Mouse (Mus musculus) adipose tissue, adult 10 weeks (tissue): Measurements from ENCODE around the gene Gm20696. TPM values are rescaled to one million over a fixed set of nuclear protein-coding genes. Genes with fewer than 3 reads are reported as not detected.

Source experiments
- polyA plus RNA-seq: library from polyadenylated mRNA; stranded (reverse); fragments of 350-450 nt; fragmentation: Illumina TruSeq; extraction: RNeasy Lipid Tissue Mini Kit (QIAGEN cat#74804); gene quantifications from one replicate; pipeline ENCODE4 v1.2.3, GENCODE M21; 2014; ENCODE audit warnings: low read depth, low replicate concordance

Gm20696 gene
- polyA plus RNA-seq = not detected

DNA sequence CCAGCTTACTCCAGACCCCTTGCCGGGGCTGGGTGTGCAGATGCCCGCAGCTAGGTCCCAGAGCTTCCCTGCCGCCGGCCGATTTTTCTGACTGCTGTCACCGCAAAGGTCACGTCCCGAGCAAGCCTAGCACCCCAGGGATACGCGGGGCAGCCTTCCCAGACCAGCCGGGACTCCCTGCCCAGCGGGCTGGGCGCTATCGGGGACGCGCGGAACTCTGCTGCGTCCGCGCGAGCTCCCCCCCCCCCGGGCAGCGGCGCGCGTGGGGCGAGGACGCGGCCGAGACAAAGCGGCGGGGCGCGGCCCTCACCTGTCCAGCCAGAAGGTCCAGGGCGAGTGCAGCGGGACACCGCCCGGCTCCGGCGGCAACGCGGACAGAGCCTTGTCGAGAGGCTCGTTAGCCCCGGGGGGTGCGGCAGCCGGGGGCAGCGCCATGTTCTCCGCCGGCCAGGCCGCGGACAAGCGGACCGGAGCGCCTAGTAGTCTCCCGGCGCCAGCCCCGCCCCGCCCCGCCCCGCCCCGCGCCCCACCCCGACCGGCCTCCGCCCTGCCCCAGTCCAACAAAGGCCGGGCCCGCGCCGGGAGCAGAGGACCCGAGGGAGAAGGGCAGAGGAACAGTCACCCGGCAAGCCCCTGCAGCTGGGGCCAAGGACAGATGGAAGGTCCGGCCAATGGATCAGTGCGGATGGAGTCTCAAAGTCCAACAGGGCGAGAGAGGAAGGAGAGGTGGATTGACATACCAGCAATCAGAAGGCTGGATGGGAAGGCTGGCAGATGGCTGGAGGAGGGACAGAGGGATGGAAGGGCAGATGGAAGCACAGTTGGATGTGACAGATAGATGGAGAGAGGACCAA lies at the start of gene Gm20696, which contains the start of gene Eif4e3:
Gene Gm20696, minus strand, starts transcription at position 480 of the 854 bp plus-strand sequence.
Gene Eif4e3, minus strand, starts transcription at position 454 of the 854 bp plus-strand sequence.

DNA sequence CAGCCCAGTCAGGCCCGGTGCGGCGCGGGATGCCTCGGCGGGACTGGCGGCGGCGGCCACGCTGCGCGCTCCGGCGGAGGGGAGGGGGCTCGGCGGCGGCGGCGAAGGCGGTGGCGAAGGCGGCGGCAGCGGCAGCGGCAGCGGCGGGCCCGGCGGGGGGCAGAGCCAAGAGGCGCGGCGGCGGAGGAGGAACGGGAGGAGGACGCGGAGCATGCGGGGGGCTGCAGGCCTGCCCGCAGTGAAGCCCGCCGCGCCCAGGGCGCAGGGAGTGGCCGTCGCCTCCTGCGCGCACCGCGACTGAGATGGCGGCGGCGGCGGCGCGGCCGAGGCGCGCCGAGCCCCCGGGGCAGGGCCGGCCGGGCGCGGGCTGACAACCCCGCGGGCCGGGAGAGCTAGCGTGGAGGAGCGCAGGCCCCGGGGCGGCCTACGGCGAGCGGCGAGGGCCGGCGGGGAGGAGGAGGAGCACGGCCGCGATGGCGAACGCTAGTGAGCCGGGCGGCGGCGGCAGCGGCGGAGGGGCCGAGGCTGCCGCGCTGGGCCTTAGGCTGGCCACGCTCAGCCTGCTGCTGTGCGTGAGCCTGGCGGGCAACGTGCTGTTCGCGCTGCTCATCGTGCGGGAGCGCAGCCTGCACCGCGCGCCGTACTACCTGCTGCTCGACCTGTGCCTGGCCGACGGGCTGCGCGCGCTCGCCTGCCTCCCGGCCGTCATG lies 25.8 kb upstream of the Gm20696 start, which contains the start of gene Gpr27:
Gene Gpr27, plus strand, starts transcription at position 474 of the 710 bp plus-strand sequence.

DNA sequence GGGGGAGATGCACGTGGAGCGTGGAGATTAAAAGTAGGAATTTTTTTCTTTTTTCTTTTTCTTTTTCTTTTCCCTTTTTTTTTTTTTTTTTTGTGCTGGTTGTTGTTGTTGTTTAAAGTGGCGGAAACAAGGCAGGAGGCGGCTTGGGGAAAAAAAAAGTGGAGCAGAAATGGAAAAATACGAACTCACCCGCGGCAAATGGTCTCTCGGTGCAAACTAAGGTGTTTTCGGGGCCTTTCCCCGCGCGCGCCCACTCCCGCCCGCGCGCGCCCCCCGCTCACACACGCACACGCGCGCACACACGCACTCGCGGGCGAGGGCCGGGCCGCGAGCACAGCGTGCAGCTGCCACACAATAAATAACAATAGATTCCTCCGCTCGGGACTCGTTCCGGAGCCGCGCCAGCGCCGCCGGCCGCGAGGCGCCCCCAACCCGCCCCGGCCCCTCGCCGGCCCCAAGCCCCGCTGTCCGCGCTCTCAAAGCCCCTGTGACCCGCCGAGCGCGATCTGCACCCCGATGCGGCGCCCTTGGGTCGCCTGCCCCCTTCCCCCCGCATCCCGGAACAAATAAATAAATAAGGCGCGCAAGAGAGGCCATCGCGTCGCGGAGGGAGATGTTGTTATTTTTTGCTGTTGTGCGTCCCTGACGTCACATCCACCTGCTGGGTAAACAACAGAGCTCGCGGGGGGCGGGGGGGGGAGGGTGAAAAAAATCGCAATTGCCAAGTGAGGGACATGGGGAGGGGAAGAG lies 144.1 kb downstream of the Gm20696 start, which contains the start of gene Foxp1:
Gene Foxp1, minus strand, starts transcription at position 363 of the 750 bp plus-strand sequence.

Other genes with a start within 250 kb of the Gm20696 start
- 19.5 TPM for gene Foxp1, start 144.1 kb downstream of the Gm20696 start, polyA plus RNA-seq
- 20.5 TPM for gene Eif4e3, start within 50 bp of the Gm20696 start, polyA plus RNA-seq
- 2.4 TPM for gene Gpr27, start 25.9 kb upstream of the Gm20696 start, polyA plus RNA-seq
- gene Prok2, start 59.6 kb upstream of the Gm20696 start, polyA plus RNA-seq = 0.98 TPM